Mouse (Mus musculus): ENCODE data around the gene Hrc.

- TF ChIP-seq CTCF (IDR thresholded peaks at IDR 0.05; ENCODE audit: extremely low read depth, insufficient read depth, low read length) (no peak), POLR2A (IDR thresholded peaks at IDR 0.05; ENCODE audit: extremely low read depth, insufficient read depth, low read length) (no peak)
These were observed 12.0 kb upstream of the Hrc start for GRCm38 (mm10) chr7:45323069-45323468.
